Comparison of ENCODE assay signal across 9 mouse cellular contexts in the genomic region with DNA sequence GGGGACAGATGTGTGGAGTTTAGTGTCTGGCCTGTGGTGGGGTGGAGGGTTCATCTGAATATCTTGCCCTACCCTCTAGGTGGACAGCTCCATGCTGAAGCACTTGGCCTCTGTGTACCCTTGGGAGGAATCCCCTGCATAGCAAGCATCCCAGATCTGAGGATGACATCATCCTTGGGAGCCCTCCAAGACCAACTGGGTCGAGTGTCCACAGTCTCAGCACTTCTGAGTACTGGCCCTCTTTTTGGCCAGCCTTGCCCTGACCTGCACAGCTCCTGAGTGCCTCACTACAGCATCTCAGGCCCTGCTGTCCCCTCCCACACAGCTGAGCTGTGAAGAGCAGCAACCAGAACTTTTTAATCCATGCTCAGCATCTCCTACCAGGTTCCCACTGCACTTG.
A peak's percentile ranks its signal among the peaks of the same experiment; 100 is the strongest.
DNase-seq lines count a peak whose midpoint lies in the region.
"Had no signal": no experiment of that assay in that cellular context is flagged by ENCODE, and none has a peak within 500 bp of the region (broad histone marks: within the 10 kb centered on the region; RNA-seq: fewer than 3 reads in every experiment).

No protein-coding gene starts in this region.

- intact Hi-C loops in heart, postnatal 25 days (cut with DNase I), result no loop called here
- intact Hi-C loops in heart, postnatal 36 days (cut with DNase I), result no loop called here

- peak; percentile 13 to 23 for DNase-seq in heart, adult 18-20 months
- DNase-seq in heart, postnatal 25 days (ENCODE audit: low spot score), result no peak
- DNase-seq in layer of hippocampus, adult 9-11 months, result peak; percentile 5
- DNase-seq in layer of hippocampus, postnatal 14 days (ENCODE audit: low spot score in 2 of 2), result no peak
- DNase-seq in heart, postnatal 36 days, result peak; percentile 3 to 10
- DNase-seq in lung, postnatal 14 days, result peak; percentile 26
- DNase-seq in adrenal gland, postnatal 4 days (ENCODE audit: low spot score in 2 of 2), result no peak
- DNase-seq: adrenal gland, postnatal 14 days; embryo, embryonic 11 days had no signal

Comparison
In these comparisons a context has a peak if more than half of its experiments do, and no peak if none do; other contexts are left out.
1. DNase-seq: peak in heart, adult 18-20 months (2 of 2), layer of hippocampus, adult 9-11 months (single experiment), heart, postnatal 36 days (2 of 2) and lung, postnatal 14 days (single experiment); none in heart, postnatal 25 days (single experiment), layer of hippocampus, postnatal 14 days (0 of 2) and adrenal gland, postnatal 4 days (0 of 2).